Mouse (Mus musculus): ENCODE measurements around the gene Rps21. TPM values are rescaled to one million over a fixed set of nuclear protein-coding genes. Genes with fewer than 3 reads are reported as not detected.
A peak's percentile ranks its signal among the peaks of the same experiment; 100 is the strongest.
"Not testable (repeated sequence)": the region's sequence is repeated elsewhere in the genome, so short reads cannot be mapped to it uniquely, and the experiment has no call there.

Gene Rps21
- polyA plus RNA-seq, 1 experiment from 2014 or later: 435 TPM

DNA sequence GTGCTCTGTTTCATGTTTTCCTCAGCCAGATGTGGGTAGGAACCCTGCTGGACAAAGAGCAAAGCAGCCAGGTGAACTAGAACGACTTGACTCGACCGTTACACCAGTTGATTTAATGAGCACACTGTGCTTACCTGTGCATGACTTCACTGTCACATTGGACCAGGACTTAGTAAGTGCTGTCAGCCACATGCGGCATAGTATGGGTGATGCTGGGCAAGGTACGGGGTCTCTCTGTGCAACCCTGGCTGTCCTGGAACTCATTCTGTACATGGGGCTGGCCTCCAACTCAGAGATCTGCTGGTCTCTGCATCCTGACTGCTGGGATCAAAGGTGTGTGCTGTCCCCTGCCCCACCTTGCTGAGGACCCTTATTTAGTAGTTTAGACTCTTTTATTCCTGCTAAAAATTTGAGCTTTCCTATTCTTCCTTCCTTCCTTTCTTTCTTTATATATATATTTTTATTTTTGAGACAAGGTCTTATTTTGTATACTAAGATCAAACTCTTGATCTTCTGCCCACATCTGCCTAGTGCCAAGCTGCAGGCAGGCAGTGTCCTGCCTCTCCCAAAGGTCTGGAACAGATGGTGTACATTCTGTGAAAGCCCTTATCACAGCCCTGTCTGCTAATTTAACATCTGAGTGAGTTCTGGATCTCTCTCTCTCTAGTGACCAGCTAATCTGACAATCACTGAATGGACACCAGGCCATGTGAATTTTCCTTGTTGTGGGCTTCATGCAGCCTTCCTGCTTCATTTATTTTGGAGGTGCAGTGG lies 2.6 kb upstream of the Rps21 start:
- 81% methylated on average over 5 of the region's 5 CpGs for whole genome bisulfite sequencing

DNA sequence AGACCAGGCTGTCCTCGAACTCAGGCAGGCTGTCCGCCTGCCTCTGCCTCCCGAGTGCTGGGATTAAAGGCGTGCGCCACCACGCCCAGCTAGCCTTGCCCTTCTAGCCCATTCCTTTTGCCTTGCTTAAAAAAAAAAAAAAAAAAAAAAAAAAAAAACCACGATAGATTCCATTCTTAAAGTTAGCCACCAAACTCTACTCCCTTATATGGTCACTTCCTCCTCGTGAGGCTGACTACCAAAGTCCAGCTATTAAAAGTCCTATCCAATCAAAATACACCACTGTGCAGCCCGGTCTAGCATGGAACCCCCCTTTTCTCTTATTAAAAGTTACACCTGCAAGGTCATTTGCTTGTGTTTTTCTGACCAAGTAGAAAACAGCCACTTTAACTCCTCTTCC lies 1.5 kb upstream of the Rps21 start:
- WGBS: 85% methylated on average over 9 of the region's 9 CpGs

More for the DNA sequence above, 2.6 kb upstream of the Rps21 start:
- no peak overlapping the region for H3K4me2 ChIP-seq (replicated peaks; ENCODE audit: low read depth, low read length)
- no peaks in the 10 kb centered on the region for H3K9me3 ChIP-seq (ENCODE audit: low read length)
- no peak for ATAC-seq (ENCODE audit: low FRiP score, low TSS enrichment)
- H3K4me1 ChIP-seq (ENCODE audit: insufficient read depth, low read length): peaks cover 21% of the 10 kb centered on the region
- H3K27me3 ChIP-seq (ENCODE audit: insufficient read depth, low read length): no peaks in the 10 kb centered on the region
- no peak overlapping the region for H3K4me3 ChIP-seq (ENCODE audit: low read length)
- H3K36me3 ChIP-seq (ENCODE audit: insufficient read depth, low read length): peaks cover 4% of the 10 kb centered on the region; the same call in 1 of the 2 replicates
- no peak overlapping the region for H3K27ac ChIP-seq (ENCODE audit: low read length)
- H3K9ac ChIP-seq (replicated peaks; ENCODE audit: low read length): no peak overlapping the region

DNA sequence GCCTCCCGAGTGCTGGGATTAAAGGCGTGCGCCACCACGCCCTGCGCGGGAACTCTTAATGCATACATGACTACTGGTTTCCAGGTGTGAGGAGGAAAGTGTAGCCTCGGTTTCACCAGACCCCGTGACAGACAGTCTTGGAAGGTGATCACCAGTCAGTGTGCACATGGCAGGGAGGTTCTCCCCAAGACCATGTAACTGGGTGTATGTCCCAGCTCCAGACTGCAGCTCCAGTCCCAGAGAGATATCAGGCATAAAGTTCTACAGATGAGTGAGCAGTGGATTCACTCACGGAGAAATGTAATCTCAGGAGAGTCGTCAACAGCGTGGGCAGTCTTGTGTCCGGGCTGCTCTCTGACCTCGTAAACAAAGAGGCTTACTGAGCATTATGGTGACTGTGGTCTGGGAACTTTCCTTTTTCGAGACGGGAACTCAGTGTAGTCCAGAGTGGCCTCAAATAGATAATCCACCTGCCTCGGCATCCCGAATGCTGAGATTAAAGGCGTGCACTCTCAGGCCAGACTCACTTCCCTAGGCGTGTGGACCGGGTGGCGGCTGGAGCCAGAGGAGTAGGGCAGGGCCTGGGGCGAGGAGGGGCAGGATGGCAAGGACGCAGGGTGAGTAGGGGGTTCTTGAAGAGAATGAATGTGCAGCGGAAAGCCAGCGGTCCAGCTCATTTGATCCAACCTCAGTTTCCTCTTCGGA lies 729 bp upstream of the Rps21 start:
- ATAC-seq (ENCODE audit: low FRiP score, low TSS enrichment): peak; percentile 75
- Histone ChIP-seq H3K27ac (ENCODE audit: low read length) (peak overlapping the region; percentile 98), H3K9ac (replicated peaks; ENCODE audit: low read length) (peak overlapping the region; percentile 83), H3K27me3 (ENCODE audit: insufficient read depth, low read length) (no peaks in the 10 kb centered on the region), H3K36me3 (ENCODE audit: insufficient read depth, low read length) (peaks cover 21% of the 10 kb centered on the region; the same call in 1 of the 2 replicates), H3K4me3 (ENCODE audit: low read length) (peak overlapping the region; percentile 96), H3K4me1 (ENCODE audit: insufficient read depth, low read length) (peaks cover 18% of the 10 kb centered on the region), H3K9me3 (ENCODE audit: low read length) (no peaks in the 10 kb centered on the region), H3K4me2 (replicated peaks; ENCODE audit: low read depth, low read length) (peak overlapping the region; percentile 91)
- 23% methylated on average over 26 of the region's 26 CpGs for WGBS

More for the DNA sequence above, 1.5 kb upstream of the Rps21 start:
- no peak for ATAC-seq (ENCODE audit: low FRiP score, low TSS enrichment)
- peak overlapping the region; percentile 91 for H3K4me2 ChIP-seq (replicated peaks; ENCODE audit: low read depth, low read length)
- H3K4me1 ChIP-seq (ENCODE audit: insufficient read depth, low read length): peaks cover 21% of the 10 kb centered on the region
- no peak overlapping the region for H3K9ac ChIP-seq (replicated peaks; ENCODE audit: low read length)
- H3K36me3 ChIP-seq (ENCODE audit: insufficient read depth, low read length): peaks cover 14% of the 10 kb centered on the region; the same call in 1 of the 2 replicates
- no peaks in the 10 kb centered on the region for H3K27me3 ChIP-seq (ENCODE audit: insufficient read depth, low read length)
- H3K4me3 ChIP-seq (ENCODE audit: low read length): peak overlapping the region; percentile 96
- H3K9me3 ChIP-seq (ENCODE audit: low read length): no peaks in the 10 kb centered on the region
- H3K27ac ChIP-seq (ENCODE audit: low read length): peak overlapping the region; percentile 98

DNA sequence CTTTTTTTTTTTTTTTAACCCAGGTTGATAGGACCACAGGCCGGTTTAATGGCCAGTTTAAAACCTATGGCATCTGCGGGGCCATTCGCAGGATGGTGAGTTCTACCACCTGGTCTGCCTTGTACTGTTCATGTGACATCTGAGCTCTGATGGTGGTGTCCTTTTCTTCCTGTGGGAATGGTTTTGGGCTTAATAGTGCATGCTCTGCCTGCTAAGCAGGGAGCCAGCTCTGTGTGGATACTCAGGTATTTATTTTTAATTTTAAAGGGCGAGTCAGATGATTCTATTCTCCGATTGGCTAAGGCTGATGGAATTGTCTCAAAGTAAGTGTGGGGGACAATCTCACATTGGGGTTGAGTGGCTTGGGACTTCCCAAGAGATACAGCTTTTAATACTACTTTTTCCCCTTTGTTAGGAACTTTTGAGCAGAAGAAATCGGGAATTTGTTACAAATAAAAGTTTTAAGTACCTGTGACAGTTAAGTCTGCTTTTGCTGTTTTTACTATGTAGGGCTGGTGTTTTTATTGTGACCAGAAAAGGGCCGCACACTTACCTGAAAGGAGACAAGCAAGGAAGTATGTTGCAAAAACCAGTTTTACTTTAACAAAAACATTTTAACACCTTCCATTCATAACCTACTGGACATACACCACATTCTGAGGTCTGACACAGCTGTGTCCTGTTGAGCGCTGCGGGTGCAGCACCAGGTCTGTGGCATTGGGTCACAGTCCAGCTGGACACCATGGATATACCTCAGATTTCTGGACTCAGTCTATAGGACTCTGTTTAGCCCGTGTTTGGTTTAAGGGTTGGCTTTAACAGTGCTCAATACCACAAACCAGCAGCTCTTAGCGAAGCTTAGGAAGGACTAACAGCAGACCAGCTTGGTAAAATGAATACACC lies 1.0 kb downstream of the Rps21 start:
- no peak for ATAC-seq (ENCODE audit: low FRiP score, low TSS enrichment)
- Histone ChIP-seq H3K4me3 (ENCODE audit: low read length) (peak overlapping the region; percentile 96), H3K27me3 (ENCODE audit: insufficient read depth, low read length) (no peaks in the 10 kb centered on the region), H3K27ac (ENCODE audit: low read length) (peak overlapping the region; percentile 91), H3K9ac (replicated peaks; ENCODE audit: low read length) (peak overlapping the region; percentile 94), H3K9me3 (ENCODE audit: low read length) (no peaks in the 10 kb centered on the region), H3K4me2 (replicated peaks; ENCODE audit: low read depth, low read length) (peak overlapping the region; percentile 93), H3K4me1 (ENCODE audit: insufficient read depth, low read length) (peaks cover 18% of the 10 kb centered on the region), H3K36me3 (ENCODE audit: insufficient read depth, low read length) (peaks cover 33% of the 10 kb centered on the region)
- WGBS: 51% methylated on average over 11 of the region's 11 CpGs

DNA sequence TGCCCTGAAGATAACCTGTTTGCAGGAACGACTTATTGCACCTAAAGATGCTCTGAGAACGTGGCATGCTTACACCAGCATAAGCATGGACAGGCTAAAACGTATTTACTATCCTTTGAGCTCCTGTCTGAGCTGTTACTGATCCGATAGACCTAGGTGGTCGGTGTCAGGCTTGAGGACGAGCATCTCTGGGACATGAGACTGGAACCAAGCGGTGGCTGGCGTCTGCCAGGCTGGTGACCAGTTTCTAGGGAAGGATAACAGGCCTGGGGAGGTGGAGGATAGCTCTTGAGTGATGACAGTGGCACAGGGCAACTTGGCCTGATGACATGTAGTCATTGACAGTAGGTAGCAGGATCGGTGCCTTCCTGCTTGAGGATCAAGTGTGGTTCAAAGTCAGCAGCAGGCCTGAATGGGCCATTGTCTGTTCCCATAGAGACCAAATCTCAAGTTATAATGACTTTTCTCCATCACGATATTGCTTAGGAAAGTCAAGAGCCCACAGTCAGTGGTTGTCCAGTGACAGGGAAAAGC lies 1.8 kb downstream of the Rps21 start:
- not testable (repeated sequence) for H3K9ac ChIP-seq (replicated peaks; ENCODE audit: low read length); H3K9me3 ChIP-seq (ENCODE audit: low read length); H3K4me3 ChIP-seq (ENCODE audit: low read length); H3K27ac ChIP-seq (ENCODE audit: low read length); H3K27me3 ChIP-seq (ENCODE audit: insufficient read depth, low read length); ATAC-seq (ENCODE audit: low FRiP score, low TSS enrichment); H3K4me2 ChIP-seq (replicated peaks; ENCODE audit: low read depth, low read length)
- 80% methylated on average over 10 of the region's 10 CpGs for WGBS
- H3K4me1 ChIP-seq (ENCODE audit: insufficient read depth, low read length): peaks cover 18% of the 10 kb centered on the region
- peaks cover 35% of the 10 kb centered on the region for H3K36me3 ChIP-seq (ENCODE audit: insufficient read depth, low read length)

DNA sequence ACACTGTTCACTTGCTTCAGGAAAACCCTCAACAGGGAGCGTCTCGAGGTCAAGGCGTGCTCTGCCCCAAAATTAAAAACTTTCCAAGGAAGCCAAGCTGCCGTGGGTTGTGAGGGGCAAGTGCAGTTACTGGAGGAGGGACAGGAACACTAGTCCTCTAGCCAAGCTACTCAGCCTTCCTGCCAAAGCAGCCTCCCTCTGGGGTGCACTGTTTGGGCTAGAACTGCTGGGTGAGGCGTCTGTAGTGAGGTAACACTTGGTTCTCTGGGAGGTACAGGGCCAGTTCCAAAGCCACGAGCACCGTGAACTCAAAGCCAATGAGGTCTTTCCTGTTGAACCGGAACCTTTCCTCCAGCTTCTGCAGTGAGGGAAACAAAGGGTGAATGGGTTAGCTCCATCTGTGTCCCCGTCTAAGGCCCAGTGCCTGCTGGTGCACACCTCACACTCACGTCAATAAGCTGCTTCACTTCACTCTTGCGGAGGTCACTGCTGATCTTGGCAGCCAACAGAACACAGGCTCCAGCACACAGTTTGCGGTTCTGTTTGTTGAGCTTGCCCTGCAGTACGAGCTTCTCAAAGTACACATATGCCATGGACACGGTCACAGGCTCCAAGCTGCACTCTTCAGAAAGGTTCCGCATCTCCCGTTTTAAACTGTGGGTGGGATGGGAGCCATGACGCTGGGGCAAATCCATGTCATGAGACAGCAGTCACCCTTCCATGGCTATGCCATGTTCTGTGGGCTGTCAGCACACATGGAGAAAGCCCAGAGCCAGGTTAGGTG lies 2.8 kb downstream of the Rps21 start:
- Histone ChIP-seq H3K4me1 (ENCODE audit: insufficient read depth, low read length) (peaks cover 18% of the 10 kb centered on the region), H3K36me3 (ENCODE audit: insufficient read depth, low read length) (peaks cover 37% of the 10 kb centered on the region)
- H3K9me3 ChIP-seq (ENCODE audit: low read length); H3K27me3 ChIP-seq (ENCODE audit: insufficient read depth, low read length); ATAC-seq (ENCODE audit: low FRiP score, low TSS enrichment); H3K9ac ChIP-seq (replicated peaks; ENCODE audit: low read length); H3K4me3 ChIP-seq (ENCODE audit: low read length); H3K4me2 ChIP-seq (replicated peaks; ENCODE audit: low read depth, low read length); H3K27ac ChIP-seq (ENCODE audit: low read length): not testable (repeated sequence)
- WGBS: 69% methylated on average over 17 of the region's 17 CpGs

DNA sequence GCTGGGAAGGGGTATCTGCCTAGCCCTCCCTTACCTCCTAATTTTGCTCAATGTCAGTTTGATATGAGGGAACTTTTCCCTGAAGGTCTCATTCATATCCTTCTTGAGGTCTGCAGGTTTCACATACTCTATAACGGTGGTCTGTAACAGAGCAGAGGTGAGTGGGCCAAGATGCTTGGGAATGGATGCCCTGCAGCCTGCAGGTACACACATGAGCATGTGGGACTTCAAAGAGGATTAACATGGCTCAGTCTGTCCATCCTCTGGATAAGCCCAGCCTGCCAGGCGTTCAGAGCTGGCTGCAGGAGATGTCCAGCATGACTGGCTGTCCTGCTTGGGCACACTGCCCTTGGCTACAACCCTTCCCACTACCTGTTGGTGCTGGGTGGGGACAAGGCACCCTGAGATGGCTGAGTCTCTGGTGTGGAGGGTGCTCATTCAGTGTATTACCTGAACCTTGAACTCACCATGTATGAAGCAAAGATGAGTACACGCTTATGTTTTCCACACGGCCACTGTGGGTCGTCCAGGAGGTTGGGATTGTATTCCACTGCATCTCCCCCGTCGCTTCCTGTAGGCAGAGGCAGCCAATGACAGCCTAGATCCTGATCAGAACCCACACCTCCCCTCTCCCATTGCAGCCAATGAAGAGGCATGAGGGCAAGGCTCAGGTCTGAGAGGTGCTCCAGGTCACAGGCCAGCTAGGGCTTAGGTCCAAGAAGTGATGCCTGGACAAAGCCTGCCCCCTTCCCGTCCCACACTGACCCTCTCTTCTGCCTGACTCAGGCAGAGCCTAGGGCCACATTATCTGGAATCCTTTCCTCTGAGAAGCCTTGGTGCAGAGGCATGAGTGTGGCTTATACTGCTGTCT lies 3.7 kb downstream of the Rps21 start:
- ATAC-seq (ENCODE audit: low FRiP score, low TSS enrichment): no peak
- Histone ChIP-seq H3K36me3 (ENCODE audit: insufficient read depth, low read length) (peaks cover 37% of the 10 kb centered on the region), H3K27ac (ENCODE audit: low read length) (no peak overlapping the region), H3K9ac (replicated peaks; ENCODE audit: low read length) (no peak overlapping the region), H3K9me3 (ENCODE audit: low read length) (no peaks in the 10 kb centered on the region), H3K27me3 (ENCODE audit: insufficient read depth, low read length) (no peaks in the 10 kb centered on the region), H3K4me1 (ENCODE audit: insufficient read depth, low read length) (peaks cover 16% of the 10 kb centered on the region), H3K4me3 (ENCODE audit: low read length) (no peak overlapping the region), H3K4me2 (replicated peaks; ENCODE audit: low read depth, low read length) (no peak overlapping the region)
- 59% methylated on average over 8 of the region's 8 CpGs for WGBS

DNA sequence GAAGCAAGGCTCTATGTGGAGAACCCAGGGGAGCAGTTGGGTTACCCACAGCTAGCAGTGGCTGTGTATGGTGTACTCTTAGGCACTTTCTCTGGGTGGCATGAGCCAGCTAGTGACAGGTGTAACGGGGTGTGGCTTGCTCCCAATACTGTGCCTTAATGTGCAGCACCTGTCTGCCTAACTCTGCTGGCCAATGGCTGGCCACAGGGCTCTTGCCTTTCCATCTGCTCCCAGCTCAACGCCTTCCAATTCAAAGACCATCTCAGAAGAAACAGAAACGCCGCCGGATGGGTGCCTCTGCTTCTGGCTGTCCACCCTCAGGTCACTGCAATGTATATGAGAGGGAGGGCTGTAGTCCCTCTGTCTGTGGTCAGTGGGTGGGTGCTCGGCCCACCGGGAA lies 4.7 kb downstream of the Rps21 start:
- Histone ChIP-seq H3K9ac (replicated peaks; ENCODE audit: low read length) (no peak overlapping the region), H3K36me3 (ENCODE audit: insufficient read depth, low read length) (peaks cover 37% of the 10 kb centered on the region), H3K27ac (ENCODE audit: low read length) (peak overlapping the region; percentile 19; the same call in 1 of the 2 replicates), H3K4me1 (ENCODE audit: insufficient read depth, low read length) (peaks cover 8% of the 10 kb centered on the region), H3K4me3 (ENCODE audit: low read length) (no peak overlapping the region), H3K27me3 (ENCODE audit: insufficient read depth, low read length) (no peaks in the 10 kb centered on the region), H3K9me3 (ENCODE audit: low read length) (no peaks in the 10 kb centered on the region), H3K4me2 (replicated peaks; ENCODE audit: low read depth, low read length) (no peak overlapping the region)
- ATAC-seq (ENCODE audit: low FRiP score, low TSS enrichment): no peak
- 89% methylated on average over 7 of the region's 7 CpGs for WGBS
